Mouse (Mus musculus) adrenal gland, adult (tissue): ENCODE data around the gene Hectd1.

ENCODE experiments used
- DNase-seq, 2 experiments: peaks; one replicate each; pipeline ENCODE4 v3.0.0; 2022 to 2023; ENCODE audit warnings: low spot score in 1 of 2; ENCODE audit not compliant: inconsistent age in 2 of 2

The Hectd1 gene

GRCm38 (mm10) chr12:51829290-51830076 is at the start of gene Hectd1:
Hectd1 (minus strand) TSS chr12:51829536.
- peak; percentile 88 to 97 for DNase-seq

- no peak for DNase-seq
Measured at GRCm38 (mm10) chr12:51871446-51872144, 42.3 kb upstream of the Hectd1 start.

- no peak for DNase-seq
Measured at GRCm38 (mm10) chr12:51869511-51869910, 40.2 kb upstream of the Hectd1 start.

GRCm38 (mm10) chr12:51867076-51867475 is 37.7 kb upstream of the Hectd1 start:
- no peak for DNase-seq

- peak; percentile 34 to 82 for DNase-seq
Measured at GRCm38 (mm10) chr12:51866226-51866910, 37.0 kb upstream of the Hectd1 start.

- peak; percentile 51 to 70 for DNase-seq
Measured at GRCm38 (mm10) chr12:51865790-51866179, 36.4 kb upstream of the Hectd1 start.

GRCm38 (mm10) chr12:51865061-51865789 is 35.9 kb upstream of the Hectd1 start:
- peak; percentile 68 to 81 for DNase-seq

GRCm38 (mm10) chr12:51863116-51864002 is 34.0 kb upstream of the Hectd1 start:
- no peak for DNase-seq

- DNase-seq, result no peak
Measured at GRCm38 (mm10) chr12:51858134-51859028, 29.0 kb upstream of the Hectd1 start.

GRCm38 (mm10) chr12:51856768-51857295 is 27.5 kb upstream of the Hectd1 start:
- DNase-seq, result no peak

- DNase-seq, result no peak
Measured at GRCm38 (mm10) chr12:51855872-51856271, 26.5 kb upstream of the Hectd1 start.

- no peak for DNase-seq
Measured at GRCm38 (mm10) chr12:51855453-51855852, 26.1 kb upstream of the Hectd1 start.

GRCm38 (mm10) chr12:51851617-51852016 is 22.3 kb upstream of the Hectd1 start:
- no peak for DNase-seq

GRCm38 (mm10) chr12:51851155-51851554 is 21.8 kb upstream of the Hectd1 start:
- no peak for DNase-seq

GRCm38 (mm10) chr12:51850339-51850738 is 21.0 kb upstream of the Hectd1 start:
- no peak for DNase-seq

- DNase-seq, result no peak
Measured at GRCm38 (mm10) chr12:51849902-51850301, 20.6 kb upstream of the Hectd1 start.

GRCm38 (mm10) chr12:51847953-51848680 is 18.8 kb upstream of the Hectd1 start:
- peak; percentile 43 to 79 for DNase-seq

GRCm38 (mm10) chr12:51845261-51845660 is 15.9 kb upstream of the Hectd1 start:
- DNase-seq, result no peak
